Mouse (Mus musculus): ENCODE measurements around the gene Anxa10. TPM values are rescaled to one million over a fixed set of nuclear protein-coding genes. Genes with fewer than 3 reads are reported as not detected.

Anxa10 gene
- not detected in 2 replicates for polyA plus RNA-seq (2015; fragmentation: Nextera tagmentation; extraction: Ambion mirVana)

- H3K4me1 ChIP-seq, result no peaks in the 10 kb centered on the region
- no peaks in the 10 kb centered on the region for H3K36me3 ChIP-seq
- H3K4me3 ChIP-seq, result no peak within 1 kb of the TSS
- H3K27ac ChIP-seq (replicated peaks), result no peak within 1 kb of the TSS
- no peak within 1 kb of the TSS for H3K4me2 ChIP-seq
- 77% methylated on average over 2 of the region's 2 CpGs for WGBS
- no peaks in the 10 kb centered on the region for H3K9me3 ChIP-seq
- ATAC-seq (ENCODE audit: extremely low read depth, insufficient number of reproducible peaks, low FRiP score, low TSS enrichment), result no peak
- H3K27me3 ChIP-seq (replicated peaks), result no peaks in the 10 kb centered on the region
- no peak within 1 kb of the TSS for H3K9ac ChIP-seq
Measured at GRCm38 (mm10) chr8:62123098-62123497, at the start of gene Anxa10. Gene Anxa10, minus strand, starts transcription at chr8:62123150.

DNA sequence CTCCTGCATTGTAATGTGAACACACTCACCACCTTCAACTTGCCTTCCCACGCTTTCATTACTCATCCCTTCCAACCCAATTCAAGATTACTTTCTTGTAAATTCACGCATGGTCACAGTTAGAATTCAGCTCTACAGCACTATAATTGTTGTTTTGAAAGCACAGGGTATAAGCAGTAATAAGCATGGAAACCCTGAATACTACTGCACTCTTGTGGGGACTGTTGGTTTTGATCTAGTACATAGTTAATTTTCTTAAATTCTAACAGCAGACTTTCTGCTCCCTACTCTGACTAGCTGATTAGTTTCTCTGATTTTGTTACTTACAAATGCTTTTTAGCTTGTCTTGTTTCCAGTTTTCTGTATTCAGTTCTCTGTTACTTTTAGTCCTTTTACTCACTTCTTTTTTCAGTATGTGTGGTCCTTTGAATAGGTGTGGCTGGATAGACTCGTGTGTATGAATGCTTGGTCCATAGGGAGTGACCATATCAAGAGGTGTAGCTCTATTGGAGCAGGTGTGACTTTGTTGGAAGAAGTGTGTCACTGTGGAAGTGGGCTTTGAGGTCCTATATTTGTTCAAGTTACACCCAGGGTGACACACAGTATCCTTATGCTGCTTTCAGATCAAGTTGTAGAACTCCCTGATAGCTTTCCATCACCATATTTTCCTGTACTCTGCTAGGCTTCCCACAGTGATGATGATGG, 9.9 kb upstream of the Anxa10 start:
- Histone ChIP-seq H3K9ac (no peak overlapping the region), H3K27ac (replicated peaks) (no peak overlapping the region), H3K4me1 (no peaks in the 10 kb centered on the region), H3K36me3 (no peaks in the 10 kb centered on the region), H3K9me3 (no peaks in the 10 kb centered on the region), H3K4me3 (no peak overlapping the region), H3K27me3 (replicated peaks) (no peaks in the 10 kb centered on the region), H3K4me2 (no peak overlapping the region)
- no peak for ATAC-seq (ENCODE audit: extremely low read depth, insufficient number of reproducible peaks, low FRiP score, low TSS enrichment)
- WGBS, result 76% methylated on average over 3 of the region's 3 CpGs

DNA sequence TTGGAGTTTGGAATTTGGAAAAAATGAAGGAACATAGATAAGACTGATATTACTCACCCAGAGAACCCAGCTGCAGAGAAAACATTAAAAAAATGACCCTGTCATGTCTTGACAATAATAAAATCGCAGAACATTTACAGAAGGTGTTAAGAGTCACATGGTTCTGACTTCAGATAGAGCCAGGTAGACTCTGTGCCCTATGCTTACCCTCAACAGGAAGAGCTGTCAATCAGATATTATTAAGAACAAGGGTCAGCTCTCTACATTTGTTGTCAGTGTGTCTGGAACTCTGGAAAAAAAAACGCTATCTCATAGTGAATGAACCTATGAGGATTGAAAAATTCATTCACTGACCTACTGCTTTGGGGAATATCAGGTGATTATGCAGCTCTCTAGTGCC, 25.7 kb downstream of the Anxa10 start:
- Histone ChIP-seq H3K4me3 (no peak overlapping the region), H3K36me3 (no peaks in the 10 kb centered on the region), H3K9me3 (no peaks in the 10 kb centered on the region), H3K27me3 (replicated peaks) (no peaks in the 10 kb centered on the region), H3K27ac (replicated peaks) (no peak overlapping the region), H3K4me2 (no peak overlapping the region), H3K9ac (no peak overlapping the region), H3K4me1 (no peaks in the 10 kb centered on the region)
- no peak for ATAC-seq (ENCODE audit: extremely low read depth, insufficient number of reproducible peaks, low FRiP score, low TSS enrichment)
- 81% methylated on average over 2 of the region's 2 CpGs for WGBS

- Histone ChIP-seq H3K27ac (replicated peaks) (no peak overlapping the region), H3K27me3 (replicated peaks) (no peaks in the 10 kb centered on the region), H3K36me3 (no peaks in the 10 kb centered on the region), H3K4me3 (no peak overlapping the region), H3K9me3 (no peaks in the 10 kb centered on the region), H3K4me2 (no peak overlapping the region), H3K4me1 (no peaks in the 10 kb centered on the region), H3K9ac (no peak overlapping the region)
- ATAC-seq (ENCODE audit: extremely low read depth, insufficient number of reproducible peaks, low FRiP score, low TSS enrichment), result no peak
- 77% methylated on average over 2 of the region's 2 CpGs for WGBS
Measured at GRCm38 (mm10) chr8:62081804-62082203, 41.1 kb downstream of the Anxa10 start.

DNA sequence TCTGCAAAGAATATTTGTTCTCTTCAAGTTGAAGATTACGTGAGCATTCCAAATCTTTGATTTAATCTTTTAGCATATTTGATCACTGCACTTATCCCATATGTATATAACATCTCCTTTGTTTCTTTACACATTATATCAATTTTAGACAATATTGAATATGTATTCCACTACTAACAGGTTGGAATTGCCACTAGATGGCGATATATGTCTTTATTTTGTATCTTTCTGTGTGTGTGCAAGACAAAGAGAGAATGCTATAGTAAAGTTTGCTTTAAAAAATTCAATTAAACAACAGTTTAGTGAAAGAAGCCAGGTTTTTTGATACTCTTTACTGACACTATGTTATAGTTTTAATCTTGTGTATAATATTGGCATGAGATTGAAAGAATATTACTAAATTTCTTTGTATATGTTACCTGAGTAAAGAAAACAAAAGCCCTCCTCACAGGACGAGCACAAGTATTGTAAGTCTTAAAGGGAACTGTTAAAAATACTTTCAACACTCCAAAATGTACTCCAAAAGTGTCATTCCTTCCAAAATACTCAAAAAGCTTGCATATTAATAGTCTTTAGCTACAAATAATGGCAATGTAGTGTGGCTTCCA, 42.7 kb downstream of the Anxa10 start:
- WGBS, result 36% methylated on average over 3 of the region's 3 CpGs
- Histone ChIP-seq H3K27ac (replicated peaks) (no peak overlapping the region), H3K4me2 (no peak overlapping the region), H3K4me3 (no peak overlapping the region), H3K4me1 (no peaks in the 10 kb centered on the region), H3K27me3 (replicated peaks) (no peaks in the 10 kb centered on the region), H3K9me3 (no peaks in the 10 kb centered on the region), H3K9ac (no peak overlapping the region), H3K36me3 (no peaks in the 10 kb centered on the region)
- ATAC-seq (ENCODE audit: extremely low read depth, insufficient number of reproducible peaks, low FRiP score, low TSS enrichment), result no peak

DNA sequence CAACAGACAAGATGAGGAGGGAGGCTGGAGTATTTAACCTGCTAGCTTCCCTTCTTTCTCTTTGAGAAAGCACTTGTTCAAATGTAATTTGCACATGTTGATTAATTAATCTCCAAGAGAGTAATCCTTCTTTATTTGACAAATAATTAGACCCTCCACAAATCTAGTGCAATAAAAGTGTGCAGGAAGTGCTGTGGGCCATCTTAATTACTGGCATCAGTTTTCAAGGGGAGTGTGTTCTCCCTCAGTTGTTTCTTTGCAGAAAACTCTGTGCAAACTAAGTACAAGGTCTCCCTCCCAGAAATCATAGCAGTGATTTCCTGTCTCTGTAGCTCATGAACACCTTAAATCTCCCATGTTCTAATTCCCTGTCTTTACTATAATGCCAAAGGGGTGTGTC, 54.6 kb downstream of the Anxa10 start:
- H3K27me3 ChIP-seq (replicated peaks), result no peaks in the 10 kb centered on the region
- H3K9ac ChIP-seq, result no peak overlapping the region
- no peaks in the 10 kb centered on the region for H3K36me3 ChIP-seq
- H3K4me1 ChIP-seq, result no peaks in the 10 kb centered on the region
- H3K4me2 ChIP-seq, result no peak overlapping the region
- H3K9me3 ChIP-seq, result no peaks in the 10 kb centered on the region
- no peak for ATAC-seq (ENCODE audit: extremely low read depth, insufficient number of reproducible peaks, low FRiP score, low TSS enrichment)
- H3K27ac ChIP-seq (replicated peaks), result no peak overlapping the region
- no peak overlapping the region for H3K4me3 ChIP-seq

DNA sequence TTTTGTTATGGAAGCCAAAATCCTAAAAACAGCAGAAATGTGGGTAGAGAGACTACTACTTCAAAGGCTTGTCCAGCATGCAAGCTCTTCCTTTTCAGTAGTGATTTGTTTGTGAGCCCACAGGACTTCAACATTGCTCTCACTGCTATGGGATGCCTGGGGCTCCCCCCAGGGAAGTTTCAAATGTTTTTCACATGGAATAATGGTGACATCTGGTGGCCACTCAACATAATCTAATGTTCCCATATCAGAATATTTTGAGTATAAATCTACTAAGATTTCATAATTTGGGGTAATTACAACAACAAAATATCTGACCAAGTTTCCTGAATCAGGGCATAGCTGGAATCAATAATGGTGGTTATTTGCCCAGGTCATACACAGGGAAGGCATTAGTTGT, 62.6 kb downstream of the Anxa10 start:
- no peak overlapping the region for H3K4me2 ChIP-seq
- no peak for ATAC-seq (ENCODE audit: extremely low read depth, insufficient number of reproducible peaks, low FRiP score, low TSS enrichment)
- H3K9me3 ChIP-seq, result no peaks in the 10 kb centered on the region
- no peaks in the 10 kb centered on the region for H3K4me1 ChIP-seq
- no peaks in the 10 kb centered on the region for H3K36me3 ChIP-seq
- H3K27me3 ChIP-seq (replicated peaks), result no peaks in the 10 kb centered on the region
- no peak overlapping the region for H3K9ac ChIP-seq
- H3K4me3 ChIP-seq, result no peak overlapping the region
- no peak overlapping the region for H3K27ac ChIP-seq (replicated peaks)

DNA sequence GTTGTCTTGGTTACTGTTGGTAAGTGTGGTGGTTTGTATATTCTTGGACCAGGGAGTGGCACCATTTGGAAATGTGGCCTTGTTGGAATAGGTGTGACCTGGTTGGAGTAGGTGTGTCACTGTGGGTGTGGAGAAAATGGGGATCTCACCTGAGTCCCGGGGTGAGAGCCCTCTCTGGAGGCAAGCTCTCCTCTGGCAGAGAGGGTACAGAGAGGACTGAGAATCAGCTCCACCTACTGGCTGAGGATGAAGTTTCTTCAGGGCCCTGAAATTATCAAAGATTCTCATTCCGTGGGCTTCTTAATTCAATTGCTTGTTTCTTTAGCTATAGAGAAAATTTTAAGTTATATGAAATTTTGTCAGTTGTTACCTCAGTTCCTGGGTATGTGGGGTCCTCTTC, 76.1 kb downstream of the Anxa10 start:
- no peak for ATAC-seq (ENCODE audit: extremely low read depth, insufficient number of reproducible peaks, low FRiP score, low TSS enrichment)
- WGBS, result 27% methylated on average over 2 of the region's 2 CpGs
- no peaks in the 10 kb centered on the region for H3K27me3 ChIP-seq (replicated peaks)
- no peaks in the 10 kb centered on the region for H3K4me1 ChIP-seq
- no peaks in the 10 kb centered on the region for H3K36me3 ChIP-seq
- H3K9me3 ChIP-seq, result no peaks in the 10 kb centered on the region
- H3K4me3 ChIP-seq, result no peak overlapping the region
- H3K9ac ChIP-seq, result no peak overlapping the region
- no peak overlapping the region for H3K27ac ChIP-seq (replicated peaks)
- no peak overlapping the region for H3K4me2 ChIP-seq

DNA sequence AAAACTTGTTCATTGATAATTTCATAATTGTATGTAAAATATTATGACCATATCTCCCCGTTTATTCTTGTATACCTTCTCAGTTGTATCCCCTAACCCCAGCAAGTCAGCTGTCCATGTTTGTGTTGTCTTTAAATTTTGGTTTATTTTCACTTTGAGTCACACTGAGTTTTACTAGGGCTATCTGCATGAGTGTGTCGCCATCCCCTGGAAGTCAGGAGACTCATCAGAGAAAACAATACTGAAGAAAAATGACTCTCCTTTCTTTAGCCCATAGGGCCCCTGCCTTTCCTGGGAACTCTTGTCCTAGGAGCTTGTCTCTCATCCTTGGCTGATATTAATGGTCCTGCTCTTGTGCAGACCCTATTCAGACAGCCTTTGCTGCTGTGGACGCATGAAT, 88.6 kb downstream of the Anxa10 start:
- no peaks in the 10 kb centered on the region for H3K36me3 ChIP-seq
- WGBS, result 41% methylated on average over 3 of the region's 3 CpGs
- no peak overlapping the region for H3K4me3 ChIP-seq
- H3K9me3 ChIP-seq, result peaks cover 3% of the 10 kb centered on the region; the same call in 1 of the 2 replicates
- H3K9ac ChIP-seq, result no peak overlapping the region
- no peak for ATAC-seq (ENCODE audit: extremely low read depth, insufficient number of reproducible peaks, low FRiP score, low TSS enrichment)
- H3K4me1 ChIP-seq, result 0 out of 2 replicates have a peak, but pooled peaks cover 2% of the 10 kb centered on the region
- no peak overlapping the region for H3K27ac ChIP-seq (replicated peaks)
- no peaks in the 10 kb centered on the region for H3K27me3 ChIP-seq (replicated peaks)
- H3K4me2 ChIP-seq, result no peak overlapping the region

DNA sequence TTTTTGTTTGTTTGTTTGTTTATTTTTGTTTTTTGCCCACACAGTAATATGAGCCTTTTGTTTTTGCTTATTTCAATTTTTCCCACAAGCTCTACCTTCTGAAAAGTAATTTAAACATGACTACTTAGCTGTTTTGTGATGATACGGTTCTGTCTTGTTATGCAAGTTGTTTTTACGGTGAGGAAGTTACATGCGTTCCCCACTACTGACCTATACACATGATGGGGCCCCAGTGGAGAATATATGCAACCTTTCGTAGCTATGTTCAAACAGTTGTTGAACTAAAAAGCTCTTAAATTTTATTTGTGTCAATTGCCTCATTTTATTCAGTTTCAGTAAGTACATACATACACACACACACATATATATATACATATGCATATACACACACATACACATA, 108.4 kb downstream of the Anxa10 start:
- Histone ChIP-seq H3K4me3 (no peak overlapping the region), H3K9me3 (no peaks in the 10 kb centered on the region), H3K4me1 (no peaks in the 10 kb centered on the region), H3K4me2 (no peak overlapping the region), H3K9ac (no peak overlapping the region), H3K27ac (replicated peaks) (no peak overlapping the region), H3K36me3 (no peaks in the 10 kb centered on the region), H3K27me3 (replicated peaks) (no peaks in the 10 kb centered on the region)
- ATAC-seq (ENCODE audit: extremely low read depth, insufficient number of reproducible peaks, low FRiP score, low TSS enrichment), result no peak
- 82% methylated on average over 4 of the region's 4 CpGs for WGBS

GRCm38 (mm10) chr8:62014166-62014565, 108.8 kb downstream of the Anxa10 start:
- H3K27me3 ChIP-seq (replicated peaks), result no peaks in the 10 kb centered on the region
- ATAC-seq (ENCODE audit: extremely low read depth, insufficient number of reproducible peaks, low FRiP score, low TSS enrichment), result no peak
- H3K36me3 ChIP-seq, result no peaks in the 10 kb centered on the region
- no peak overlapping the region for H3K4me2 ChIP-seq
- H3K27ac ChIP-seq (replicated peaks), result no peak overlapping the region
- no peaks in the 10 kb centered on the region for H3K9me3 ChIP-seq
- H3K4me3 ChIP-seq, result no peak overlapping the region
- no peaks in the 10 kb centered on the region for H3K4me1 ChIP-seq
- no peak overlapping the region for H3K9ac ChIP-seq
- whole genome bisulfite sequencing, result 88% methylated on average over 4 of the region's 4 CpGs

Measured in heart, embryonic 13.5 days (tissue).